Mouse (Mus musculus): ENCODE results near the gene Prl7a2. TPM values are rescaled to one million over a fixed set of nuclear protein-coding genes. Genes with fewer than 3 reads are reported as not detected.

The Prl7a2 gene
- total RNA-seq (2021) = not detected

- DNase-seq (ENCODE audit: extremely low spot score in 1 of 2, low spot score in 2 of 2) = no peak
- intact Hi-C loops (cut with DNase I) = no loop called here
These were observed at the start of gene Prl7a2 for GRCm38 (mm10) chr13:27667936-27668335. Gene Prl7a2 (minus strand): TSS chr13:27668036.

- no peak for DNase-seq (ENCODE audit: extremely low spot score in 1 of 2, low spot score in 2 of 2)
- intact Hi-C loops (cut with DNase I) = no loop called here
These were observed 48.8 kb upstream of the Prl7a2 start, which contains the start of gene Prl7d1 for GRCm38 (mm10) chr13:27716636-27717035. Gene Prl7d1 (minus strand): TSS chr13:27716736.

GRCm38 (mm10) chr13:27706521-27706920, 38.7 kb upstream of the Prl7a2 start:
- no peak for DNase-seq (ENCODE audit: extremely low spot score in 1 of 2, low spot score in 2 of 2)
- intact Hi-C loops (cut with DNase I) = no loop called here

- no peak for DNase-seq (ENCODE audit: extremely low spot score in 1 of 2, low spot score in 2 of 2)
- intact Hi-C loops (cut with DNase I) = no loop called here
These were observed 7.1 kb downstream of the Prl7a2 start for GRCm38 (mm10) chr13:27660747-27661146.

- intact Hi-C loops (cut with DNase I) = no loop called here
- DNase-seq (ENCODE audit: extremely low spot score in 1 of 2, low spot score in 2 of 2) = no peak
These were observed 25.4 kb downstream of the Prl7a2 start, which contains the start of gene Prl7a1 for GRCm38 (mm10) chr13:27642393-27642792. Gene Prl7a1 (minus strand): TSS chr13:27642493.

- intact Hi-C loops (cut with DNase I) = no loop called here
- DNase-seq (ENCODE audit: extremely low spot score in 1 of 2, low spot score in 2 of 2) = no peak
These were observed 57.4 kb downstream of the Prl7a2 start, which contains the start of gene Prl7b1 for GRCm38 (mm10) chr13:27610482-27610881. Gene Prl7b1 (minus strand): TSS chr13:27610582.

Other genes with a start within 250 kb of the Prl7a2 start
- not detected for gene Prl8a6, start 229.3 kb downstream of the Prl7a2 start, total RNA-seq (2021)
- not detected for gene Prl8a8, start 154.8 kb downstream of the Prl7a2 start, total RNA-seq (2021)
- not detected for gene Prl8a9, start 103.4 kb downstream of the Prl7a2 start, total RNA-seq (2021)
- not detected for gene Prl8a1, start 85.9 kb downstream of the Prl7a2 start, total RNA-seq (2021)
- not detected for gene Prl7b1, start 57.5 kb downstream of the Prl7a2 start, total RNA-seq (2021)
- not detected for gene Prl7a1, start 25.5 kb downstream of the Prl7a2 start, total RNA-seq (2021)
- not detected for gene Prl7d1, start 48.7 kb upstream of the Prl7a2 start, total RNA-seq (2021)
- not detected for gene Prl7c1, start 112.8 kb upstream of the Prl7a2 start, total RNA-seq (2021)
- not detected for gene Prl2a1, start 133.6 kb upstream of the Prl7a2 start, total RNA-seq (2021)
- gene Prl2c1, start 181.3 kb upstream of the Prl7a2 start, total RNA-seq (2021) = not detected

Data from left cerebral cortex, postnatal 10 days (tissue).